Mouse (Mus musculus): ENCODE data around the gene Itpr1. TPM values are rescaled to one million over a fixed set of nuclear protein-coding genes. Genes with fewer than 3 reads are reported as not detected.

Itpr1 gene
- total RNA-seq, 4 experiments from 2014 or later = 131 to 220 (median 161) TPM

- DNase-seq = no peak
Observed at GRCm38 (mm10) chr6:108519327-108519726, 306.4 kb downstream of the Itpr1 start.

GRCm38 (mm10) chr6:108523956-108524616, 311.2 kb downstream of the Itpr1 start:
- no peak for DNase-seq

- DNase-seq = no peak
Observed at GRCm38 (mm10) chr6:108524617-108525010, 311.7 kb downstream of the Itpr1 start.

GRCm38 (mm10) chr6:108527560-108527959, 314.7 kb downstream of the Itpr1 start:
- DNase-seq = no peak

- DNase-seq = no peak
Observed at GRCm38 (mm10) chr6:108527993-108528392, 315.1 kb downstream of the Itpr1 start.

GRCm38 (mm10) chr6:108529150-108529549, 316.3 kb downstream of the Itpr1 start:
- DNase-seq = no peak

GRCm38 (mm10) chr6:108530781-108531323, 318.0 kb downstream of the Itpr1 start:
- no peak for DNase-seq

- DNase-seq = no peak
Observed at GRCm38 (mm10) chr6:108531324-108532311, 318.7 kb downstream of the Itpr1 start.

- no peak for DNase-seq
Observed at GRCm38 (mm10) chr6:108532486-108533179, 319.7 kb downstream of the Itpr1 start.

GRCm38 (mm10) chr6:108534139-108534538, 321.2 kb downstream of the Itpr1 start:
- DNase-seq = no peak

GRCm38 (mm10) chr6:108534596-108534995, 321.7 kb downstream of the Itpr1 start:
- no peak for DNase-seq

GRCm38 (mm10) chr6:108535309-108535708, 322.4 kb downstream of the Itpr1 start:
- DNase-seq = no peak

- DNase-seq = no peak
Observed at GRCm38 (mm10) chr6:108536546-108537317, 323.8 kb downstream of the Itpr1 start.

GRCm38 (mm10) chr6:108538406-108538805, 325.5 kb downstream of the Itpr1 start:
- DNase-seq = no peak

GRCm38 (mm10) chr6:108540441-108540840, 327.5 kb downstream of the Itpr1 start:
- no peak for DNase-seq

- no peak for DNase-seq
Observed at GRCm38 (mm10) chr6:108544917-108545316, 332.0 kb downstream of the Itpr1 start.

GRCm38 (mm10) chr6:108545464-108545863, 332.6 kb downstream of the Itpr1 start:
- no peak for DNase-seq

- no peak for DNase-seq
Observed at GRCm38 (mm10) chr6:108548413-108548812, 335.5 kb downstream of the Itpr1 start.

- DNase-seq = no peak
Observed at GRCm38 (mm10) chr6:108549495-108549935, 336.6 kb downstream of the Itpr1 start.

- DNase-seq = no peak
Observed at GRCm38 (mm10) chr6:108551725-108552620, 339.1 kb downstream of the Itpr1 start.

GRCm38 (mm10) chr6:108553013-108553412, 340.1 kb downstream of the Itpr1 start:
- no peak for DNase-seq

All from adrenal gland, adult 8-10 months (tissue).